Mouse (Mus musculus) mature B cell (primary cell): ENCODE results near the gene Numa1.
"Not testable (repeated sequence)": the region's sequence is repeated elsewhere in the genome, so short reads cannot be mapped to it uniquely, and the experiment has no call there.

Experiments
- in situ Hi-C: fragments of 300-500 bp; cut with MboI; formaldehyde crosslinking; loops from 2 replicates; pipeline ENCODE4 v1.14.3; 2019

Numa1 gene

GRCm38 (mm10) chr7:101937569-101937968 lies 3.7 kb downstream of the Numa1 start:
- in situ Hi-C loops: no loop called here

GRCm38 (mm10) chr7:101938348-101938747 lies 4.4 kb downstream of the Numa1 start:
- in situ Hi-C loops: no loop called here

GRCm38 (mm10) chr7:101939758-101940157 lies 5.8 kb downstream of the Numa1 start:
- in situ Hi-C loops: no loop called here

- in situ Hi-C loops: not testable (repeated sequence)
Observed at GRCm38 (mm10) chr7:101949008-101949407, 15.1 kb downstream of the Numa1 start.

- in situ Hi-C loops: no loop called here
Observed at GRCm38 (mm10) chr7:101951648-101952047, 17.7 kb downstream of the Numa1 start.

GRCm38 (mm10) chr7:101952098-101952497 lies 18.2 kb downstream of the Numa1 start:
- in situ Hi-C loops: no loop called here

- in situ Hi-C loops: no loop called here
Observed at GRCm38 (mm10) chr7:101954163-101954562, 20.3 kb downstream of the Numa1 start.

GRCm38 (mm10) chr7:101955276-101955675 lies 21.4 kb downstream of the Numa1 start:
- in situ Hi-C loops: no loop called here

GRCm38 (mm10) chr7:101955862-101956261 lies 22.0 kb downstream of the Numa1 start:
- in situ Hi-C loops: no loop called here

GRCm38 (mm10) chr7:101956481-101956880 lies 22.6 kb downstream of the Numa1 start:
- in situ Hi-C loops: no loop called here

- in situ Hi-C loops: no loop called here
Observed at GRCm38 (mm10) chr7:101956911-101957310, 23.0 kb downstream of the Numa1 start.

- in situ Hi-C loops: no loop called here
Observed at GRCm38 (mm10) chr7:101962829-101963228, 28.9 kb downstream of the Numa1 start.

- in situ Hi-C loops: no loop called here
Observed at GRCm38 (mm10) chr7:101963621-101964020, 29.7 kb downstream of the Numa1 start.

GRCm38 (mm10) chr7:101964551-101964950 lies 30.6 kb downstream of the Numa1 start:
- in situ Hi-C loops: no loop called here

GRCm38 (mm10) chr7:101965606-101966005 lies 31.7 kb downstream of the Numa1 start:
- in situ Hi-C loops: no loop called here

GRCm38 (mm10) chr7:101967256-101967655 lies 33.3 kb downstream of the Numa1 start:
- in situ Hi-C loops: no loop called here

GRCm38 (mm10) chr7:101968751-101969150 lies 34.8 kb downstream of the Numa1 start:
- in situ Hi-C loops: no loop called here

GRCm38 (mm10) chr7:101969694-101970428 lies 36.0 kb downstream of the Numa1 start:
- in situ Hi-C loops: no loop called here

GRCm38 (mm10) chr7:101970429-101970775 lies 36.5 kb downstream of the Numa1 start:
- in situ Hi-C loops: no loop called here

GRCm38 (mm10) chr7:101970821-101971461 lies 37.0 kb downstream of the Numa1 start:
- in situ Hi-C loops: no loop called here

- in situ Hi-C loops: no loop called here
Observed at GRCm38 (mm10) chr7:101971721-101972120, 37.8 kb downstream of the Numa1 start.

- in situ Hi-C loops: no loop called here
Observed at GRCm38 (mm10) chr7:101973730-101974129, 39.8 kb downstream of the Numa1 start.

- in situ Hi-C loops: no loop called here
Observed at GRCm38 (mm10) chr7:101974505-101974904, 40.6 kb downstream of the Numa1 start.

GRCm38 (mm10) chr7:101982735-101983134 lies 48.8 kb downstream of the Numa1 start:
- in situ Hi-C loops: no loop called here
